Mouse (Mus musculus) liver, adult 2 months (tissue): ENCODE measurements at regions not wholly inside any gene's neighbourhood (a gene's known extent, or its start where the extent isn't known, plus 50 kb on each side); places are given as distances from the start of the nearest gene placed in this dataset.

Experiments used
- CTCF ChIP-seq: fragments of 200-500 bp; IDR thresholded peaks from 2 replicates; pipeline ENCODE4 v1.5.1; 2011; ENCODE audit warnings: low read depth, low read length, control low read depth
- POLR2A ChIP-seq: fragments of 200-500 bp; IDR thresholded peaks from 2 replicates; pipeline ENCODE4 v1.6.1; 2011; ENCODE audit warnings: low read length, control low read depth; ENCODE audit not compliant: insufficient read depth; ENCODE audit errors: extremely low read depth

DNA sequence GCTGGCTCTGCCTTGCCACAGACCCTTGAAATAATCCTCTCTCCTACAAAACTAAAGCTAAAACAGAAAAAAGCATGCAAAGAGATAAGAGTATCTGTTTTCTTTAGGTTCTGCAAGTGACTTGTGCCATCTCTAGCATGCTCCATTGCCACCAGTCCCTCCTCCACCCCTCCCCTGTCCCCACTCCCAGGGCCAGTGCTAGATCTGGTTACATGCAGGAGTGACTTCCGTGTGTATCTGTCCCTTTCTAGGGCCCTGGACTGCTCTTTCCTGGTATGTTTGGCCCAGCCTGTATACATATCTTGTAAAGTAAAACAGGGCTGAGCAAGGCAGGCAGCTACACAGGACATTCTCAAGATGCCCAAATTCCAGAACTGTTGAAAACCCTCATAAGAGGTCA lies 313.9 kb upstream of the Meis1 start:
- TF ChIP-seq CTCF (no peak), POLR2A (no peak)
